ENCODE assay signal across 11 mouse cellular contexts in genomic region chr3:86758727-86759126, GRCm38 (mm10).
DNase-seq lines count a peak whose midpoint lies in the region; ATAC-seq and TF ChIP-seq lines count a peak whose summit lies in the region.
"Had no signal": no experiment of that assay in that cellular context is flagged by ENCODE, and none has a peak within 500 bp of the region (broad histone marks: within the 10 kb centered on the region; RNA-seq: fewer than 3 reads in every experiment).

No protein-coding gene starts in this region.

- H3K27ac ChIP-seq in liver, adult 2 months (replicated peaks; ENCODE audit: insufficient read depth, low read depth, low read length): no peak overlapping the region
- no peak overlapping the region for H3K27ac ChIP-seq in bone marrow, adult 2 months (ENCODE audit: control insufficient read depth, insufficient read depth, low read depth, low read length, poor library complexity)
- 0 out of 2 replicates have a peak overlapping the region, but pooled peaks have one; percentile 36 for H3K27ac ChIP-seq in intestine, embryonic 15.5 days

- WGBS in liver, adult 2 months: 68% methylated on average over 6 of the region's 6 CpGs
- WGBS in bone marrow, adult 2 months: 4% methylated on average over 6 of the region's 6 CpGs
- WGBS in intestine, embryonic 15.5 days: 39% methylated on average over 6 of the region's 6 CpGs

- H3K36me3 ChIP-seq in liver, adult 2 months (ENCODE audit: control insufficient read depth, insufficient read depth, low read length): no peaks in the 10 kb centered on the region; the same call in 1 of the 2 replicates
- no peaks in the 10 kb centered on the region for H3K36me3 ChIP-seq in intestine, embryonic 15.5 days
- no peaks in the 10 kb centered on the region for H3K36me3 ChIP-seq in myocyte (ENCODE audit: control insufficient read depth, insufficient read depth)

- H3K4me1 ChIP-seq in liver, adult 2 months (ENCODE audit: control insufficient read depth, insufficient read depth, low read length): no peaks in the 10 kb centered on the region
- H3K4me1 ChIP-seq in bone marrow, adult 2 months (ENCODE audit: control insufficient read depth, insufficient read depth, low read length): no peaks in the 10 kb centered on the region; the same call in none of the 2 replicates
- no peaks in the 10 kb centered on the region for H3K4me1 ChIP-seq in intestine, embryonic 15.5 days (replicated peaks)

- DNase-seq in liver, adult 2 months (ENCODE audit: extremely low read depth, low read depth, low spot score): no peak
- no peak for DNase-seq in liver
- DNase-seq in left cerebral cortex, postnatal 25 days (ENCODE audit: low spot score in 2 of 2): no peak
- no peak for DNase-seq in embryo, embryonic 11 days
- DNase-seq: gastrocnemius, postnatal 14 days; layer of hippocampus, adult 9-11 months; thymus, adult 2 months had no signal

- H3K4me2 ChIP-seq in intestine, embryonic 15.5 days (replicated peaks): peak overlapping the region; percentile 40
- peak overlapping the region; percentile 44 for H3K4me2 ChIP-seq in myocyte (ENCODE audit: low read depth)

- peak overlapping the region; percentile 51 for H3K4me3 ChIP-seq in liver, adult 2 months (ENCODE audit: insufficient read depth, low read depth, low read length)
- peak overlapping the region; percentile 35 for H3K4me3 ChIP-seq in bone marrow, adult 2 months (replicated peaks; ENCODE audit: control insufficient read depth, low read depth, low read length)
- 0 out of 2 replicates have a peak overlapping the region, but pooled peaks have one; percentile 17 for H3K4me3 ChIP-seq in intestine, embryonic 15.5 days (replicated peaks)
- no peak overlapping the region for H3K4me3 ChIP-seq in myocyte

- no peak for TF ChIP-seq CTCF in liver, adult 2 months (IDR thresholded peaks at IDR 0.05; ENCODE audit: low read depth, low read length)
- TF ChIP-seq CTCF in bone marrow, adult 2 months (IDR thresholded peaks at IDR 0.05; ENCODE audit: control insufficient read depth, insufficient read depth, low read length): no peak

- H3ac ChIP-seq in myocyte (ENCODE audit: control insufficient read depth, insufficient read length): no peak overlapping the region

- no peaks in the 10 kb centered on the region for H3K9me3 ChIP-seq in intestine, embryonic 15.5 days

- no peaks in the 10 kb centered on the region for H3K27me3 ChIP-seq in liver, adult 2 months (ENCODE audit: control insufficient read depth, insufficient read depth, low read length)
- no peaks in the 10 kb centered on the region for H3K27me3 ChIP-seq in intestine, embryonic 15.5 days (replicated peaks)
- H3K27me3 ChIP-seq in myocyte (ENCODE audit: control insufficient read depth, insufficient read depth, insufficient read length): no peaks in the 10 kb centered on the region

- no peaks in the 10 kb centered on the region for H3K79me2 ChIP-seq in liver, adult 2 months (ENCODE audit: control insufficient read depth, insufficient read depth, low read length)
- H3K79me2 ChIP-seq in myocyte (ENCODE audit: control insufficient read depth, insufficient read depth): no peaks in the 10 kb centered on the region

- intact Hi-C loops in left cerebral cortex, postnatal 25 days (cut with DNase I): no loop called here

- ATAC-seq in intestine, embryonic 15.5 days: no peak
- ATAC-seq: lung, postnatal 0 days had no signal

- no peak for TF ChIP-seq POLR2A in liver, adult 2 months (IDR thresholded peaks at IDR 0.05; ENCODE audit: extremely low read depth, insufficient read depth, low read length)
- no peak for TF ChIP-seq POLR2A in bone marrow, adult 2 months (IDR thresholded peaks at IDR 0.05; ENCODE audit: borderline replicate concordance, control insufficient read depth, low read depth, low read length)
- TF ChIP-seq POLR2A in myocyte (IDR thresholded peaks at IDR 0.05; ENCODE audit: insufficient read length, low read depth): no peak

- H3K9ac ChIP-seq in liver, adult 2 months (ENCODE audit: low read depth, low read length): no peak overlapping the region
- H3K9ac ChIP-seq in intestine, embryonic 15.5 days: no peak overlapping the region

TF ChIP-seq in myocyte, 11 proteins besides CTCF, POLR2A, EP300 and RAD21:
- TF ChIP-seq MYOD1 (IDR thresholded peaks at IDR 0.05; ENCODE audit: control insufficient read depth in 1 of 3, insufficient read length in 2 of 3, low read depth in 2 of 3) (no peak), POLR2AphosphoS2 (IDR thresholded peaks at IDR 0.05; ENCODE audit: insufficient read length, low read depth) (no peak), TCF3 (IDR thresholded peaks at IDR 0.05; ENCODE audit: insufficient read length, low read depth) (no peak), MYOG (IDR thresholded peaks at IDR 0.05; ENCODE audit: control insufficient read depth in 1 of 3, insufficient read depth in 1 of 3, insufficient read length in 2 of 3, low read depth in 2 of 3) (no peak), USF1 (IDR thresholded peaks at IDR 0.05; ENCODE audit: low read depth) (no peak), TCF12 (IDR thresholded peaks at IDR 0.05; ENCODE audit: insufficient read depth, poor library complexity, severe bottlenecking) (no peak), E2F4 (IDR thresholded peaks at IDR 0.05; ENCODE audit: insufficient read depth) (no peak), SRF (IDR thresholded peaks at IDR 0.05; ENCODE audit: control insufficient read depth, insufficient read length, low read depth) (no peak), REST (IDR thresholded peaks at IDR 0.05; ENCODE audit: insufficient read depth, insufficient read length) (no peak), CEBPB (IDR thresholded peaks at IDR 0.05; ENCODE audit: insufficient read depth, poor library complexity, severe bottlenecking) (no peak), MAX (IDR thresholded peaks at IDR 0.05; ENCODE audit: low read depth) (no peak)
